Mouse (Mus musculus) hindbrain, embryonic 16.5 days (tissue): ENCODE measurements around the gene Magohb. TPM values are rescaled to one million over a fixed set of nuclear protein-coding genes. Genes with fewer than 3 reads are reported as not detected.

ENCODE experiments used
- ATAC-seq: fragments of 200-750 bp; cut with Nextera tagmentation; 2 replicates; pipeline ENCODE4 v1.8.0; 2017; ENCODE audit warnings: moderate TSS enrichment, moderate library complexity
- H3K27ac ChIP-seq: fragments of 300-500 bp; sonication (generic); 2 replicates; pipeline ENCODE4 v1.5.1; 2014; ENCODE audit warnings: low read depth, mild to moderate bottlenecking, control low read depth, low read length, moderate library complexity
- H3K27me3 ChIP-seq: fragments of 300-500 bp; sonication (generic); replicated peaks from 2 replicates; pipeline ENCODE4 v1.6.1; 2014; ENCODE audit warnings: low read length; ENCODE audit not compliant: control insufficient read depth, insufficient read depth
- H3K36me3 ChIP-seq: fragments of 300-500 bp; sonication (generic); 2 replicates; pipeline ENCODE4 v1.6.1; 2014; ENCODE audit warnings: mild to moderate bottlenecking, low read length, moderate library complexity, mixed read lengths; ENCODE audit not compliant: control insufficient read depth, insufficient read depth
- H3K4me1 ChIP-seq: fragments of 300-500 bp; sonication (generic); 2 replicates; pipeline ENCODE4 v1.6.1; 2014; ENCODE audit warnings: low read depth, low read length; ENCODE audit not compliant: control insufficient read depth, insufficient read depth
- H3K4me2 ChIP-seq: fragments of 300-500 bp; sonication (generic); 2 replicates; pipeline ENCODE4 v1.6.1; 2014; ENCODE audit warnings: mild to moderate bottlenecking, low read length, control low read depth, moderate library complexity
- H3K4me3 ChIP-seq: fragments of 300-500 bp; sonication (generic); 2 replicates; pipeline ENCODE4 v1.5.1; 2014; ENCODE audit warnings: mild to moderate bottlenecking, low read length, control low read depth, moderate library complexity
- H3K9ac ChIP-seq: fragments of 300-500 bp; sonication (generic); 2 replicates; pipeline ENCODE4 v1.6.1; 2014; ENCODE audit warnings: low read depth, mild to moderate bottlenecking, control low read depth, low read length, moderate library complexity
- H3K9me3 ChIP-seq: fragments of 300-500 bp; sonication (generic); 2 replicates; pipeline ENCODE4 v1.6.1; 2014; ENCODE audit warnings: mild to moderate bottlenecking, low read length, moderate library complexity; ENCODE audit not compliant: control insufficient read depth
- WGBS: fragments of 180-500 bp; shearing (Covaris S2); extraction: QIAGEN DNeasy Blood & Tissue Kit; methylation state at CpG from one replicate; pipeline ENCODE4 v1.1.7; 2014; 5-methylcytosine and 5-hydroxymethylcytosine counted together
- polyA plus RNA-seq: library from polyadenylated mRNA; unstranded; fragments of >200 nt; fragmentation: Nextera tagmentation; extraction: Ambion mirVana; gene quantifications from 2 replicates; pipeline ENCODE4 v1.2.1, GENCODE M21; 2015

Gene Magohb
- polyA plus RNA-seq, 1 experiment from 2014 or later, result 30.1 TPM

GRCm38 (mm10) chr6:131270312-131270711, 22.7 kb downstream of the Magohb start:
- H3K4me2 ChIP-seq, result no peak overlapping the region
- no peak overlapping the region for H3K27ac ChIP-seq
- no peaks in the 10 kb centered on the region for H3K36me3 ChIP-seq
- H3K9ac ChIP-seq, result no peak overlapping the region
- H3K4me1 ChIP-seq, result no peaks in the 10 kb centered on the region
- no peaks in the 10 kb centered on the region for H3K27me3 ChIP-seq
- no peak for ATAC-seq
- no peaks in the 10 kb centered on the region for H3K9me3 ChIP-seq
- no peak overlapping the region for H3K4me3 ChIP-seq
- 63% methylated on average over 1 of the region's 1 CpGs for WGBS

DNA sequence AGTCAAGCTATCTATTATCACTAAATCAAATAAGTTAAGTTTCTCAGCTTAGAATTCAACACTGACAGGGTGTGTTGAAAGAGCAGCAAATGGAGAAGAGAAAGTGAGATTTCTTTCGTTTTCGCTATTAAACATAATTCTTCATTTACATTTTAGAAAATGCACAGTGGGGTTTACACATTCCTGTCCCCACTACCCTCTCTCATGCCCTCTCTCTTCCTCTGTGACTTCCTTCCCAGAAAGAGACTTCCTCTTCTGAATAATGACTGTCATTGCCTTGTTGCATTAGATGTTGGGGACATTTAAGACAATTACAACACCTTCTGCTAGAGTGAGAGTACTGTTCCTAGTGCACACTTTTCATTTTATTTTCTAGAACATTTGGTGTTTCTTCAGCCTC, 23.4 kb downstream of the Magohb start:
- no peak for ATAC-seq
- no peaks in the 10 kb centered on the region for H3K27me3 ChIP-seq
- 89% methylated on average over 2 of the region's 2 CpGs for WGBS

DNA sequence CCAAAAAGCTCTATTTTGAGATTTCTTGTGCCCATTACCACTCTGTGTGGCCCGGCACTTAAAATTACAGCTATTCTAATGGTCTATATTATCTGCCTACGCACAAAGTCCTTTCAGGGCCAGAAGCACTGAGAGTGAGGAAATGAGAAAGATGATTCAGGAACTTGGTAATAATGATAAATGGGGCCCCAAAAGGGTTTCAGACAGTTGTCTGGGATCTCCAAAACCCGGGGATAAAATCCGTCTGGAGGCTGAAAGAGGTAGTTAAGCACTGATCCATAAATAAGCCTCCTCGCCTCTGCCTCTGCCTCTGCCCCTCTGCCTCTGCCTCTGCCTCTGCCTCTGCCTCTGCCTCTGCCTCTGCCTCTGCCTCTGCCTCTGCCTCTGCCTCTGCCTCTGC, 28.9 kb downstream of the Magohb start:
- no peaks in the 10 kb centered on the region for H3K36me3 ChIP-seq
- no peaks in the 10 kb centered on the region for H3K9me3 ChIP-seq
- H3K9ac ChIP-seq, result no peak overlapping the region
- H3K4me3 ChIP-seq, result no peak overlapping the region
- H3K4me2 ChIP-seq, result no peak overlapping the region
- H3K4me1 ChIP-seq, result no peaks in the 10 kb centered on the region
- WGBS, result 91% methylated on average over 5 of the region's 5 CpGs
- ATAC-seq, result no peak
- no peak overlapping the region for H3K27ac ChIP-seq
- no peaks in the 10 kb centered on the region for H3K27me3 ChIP-seq

More for the DNA sequence above, 23.4 kb downstream of the Magohb start:
- Histone ChIP-seq H3K36me3 (no peaks in the 10 kb centered on the region), H3K9me3 (no peaks in the 10 kb centered on the region), H3K27ac (no peak overlapping the region), H3K4me3 (no peak overlapping the region), H3K4me2 (no peak overlapping the region), H3K9ac (no peak overlapping the region), H3K4me1 (no peaks in the 10 kb centered on the region)

GRCm38 (mm10) chr6:131262778-131263177, 30.3 kb downstream of the Magohb start:
- no peaks in the 10 kb centered on the region for H3K9me3 ChIP-seq
- no peak overlapping the region for H3K4me3 ChIP-seq
- no peaks in the 10 kb centered on the region for H3K36me3 ChIP-seq
- no peak overlapping the region for H3K27ac ChIP-seq
- H3K27me3 ChIP-seq, result no peaks in the 10 kb centered on the region
- ATAC-seq, result no peak
- WGBS, result 76% methylated on average over 3 of the region's 3 CpGs
- H3K4me2 ChIP-seq, result no peak overlapping the region
- no peaks in the 10 kb centered on the region for H3K4me1 ChIP-seq
- no peak overlapping the region for H3K9ac ChIP-seq

- no peak overlapping the region for H3K4me2 ChIP-seq
- no peaks in the 10 kb centered on the region for H3K36me3 ChIP-seq
- H3K9me3 ChIP-seq, result no peaks in the 10 kb centered on the region
- H3K9ac ChIP-seq, result no peak overlapping the region
- no peak overlapping the region for H3K4me3 ChIP-seq
- no peak overlapping the region for H3K27ac ChIP-seq
- ATAC-seq, result no peak
- H3K27me3 ChIP-seq, result no peaks in the 10 kb centered on the region
- no peaks in the 10 kb centered on the region for H3K4me1 ChIP-seq
- 83% methylated on average over 3 of the region's 3 CpGs for WGBS
Measured at GRCm38 (mm10) chr6:131262009-131262408, 31.0 kb downstream of the Magohb start.

DNA sequence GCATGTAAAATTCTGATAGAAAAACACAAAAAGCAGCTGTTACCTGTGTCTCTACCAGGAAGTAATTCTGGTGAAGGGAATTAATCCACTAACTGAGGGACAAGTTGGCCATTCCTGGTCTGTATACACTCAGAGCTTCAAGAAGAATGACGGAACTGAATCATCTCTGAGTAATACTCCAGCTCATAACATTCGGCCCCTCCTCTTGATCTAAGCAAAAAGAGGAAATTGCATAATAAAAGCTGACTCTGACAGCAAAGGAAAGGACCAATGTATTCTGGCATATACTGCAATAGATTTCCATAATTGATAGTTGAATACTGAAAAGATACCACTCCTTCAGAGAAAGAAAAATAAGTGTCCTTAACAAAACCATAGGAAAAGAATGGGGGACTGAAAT, 45.8 kb downstream of the Magohb start, which contains the start of gene Klra2:
TSS of gene Klra2 (minus strand) at position 157 of the 400 bp plus-strand sequence.
- H3K9me3 ChIP-seq, result 0 out of 2 replicates have a peak, but pooled peaks cover 3% of the 10 kb centered on the region
- H3K4me1 ChIP-seq, result no peaks in the 10 kb centered on the region
- no peak for ATAC-seq
- no peak within 1 kb of the TSS for H3K27ac ChIP-seq
- H3K4me2 ChIP-seq, result no peak within 1 kb of the TSS
- no peak within 1 kb of the TSS for H3K4me3 ChIP-seq
- no peaks in the 10 kb centered on the region for H3K36me3 ChIP-seq
- 88% methylated on average over 2 of the region's 2 CpGs for WGBS
- H3K9ac ChIP-seq, result no peak within 1 kb of the TSS
- no peaks in the 10 kb centered on the region for H3K27me3 ChIP-seq

- Histone ChIP-seq H3K27ac (no peak overlapping the region), H3K9me3 (0 out of 2 replicates have a peak, but pooled peaks cover 3% of the 10 kb centered on the region), H3K9ac (no peak overlapping the region), H3K4me3 (no peak overlapping the region), H3K27me3 (no peaks in the 10 kb centered on the region), H3K36me3 (no peaks in the 10 kb centered on the region), H3K4me1 (no peaks in the 10 kb centered on the region), H3K4me2 (no peak overlapping the region)
- ATAC-seq, result no peak
- WGBS, result 89% methylated on average over 2 of the region's 2 CpGs
Measured at GRCm38 (mm10) chr6:131245081-131245480, 48.0 kb downstream of the Magohb start.

Other genes starting within 250 kb of the Magohb start
- gene Klra2, start 45.9 kb downstream of the Magohb start, polyA plus RNA-seq, result 0.09 TPM in 1 of 2 replicates, not detected in the other
- 5.6 and 7.4 TPM in 2 replicates for gene Styk1, start 60.4 kb upstream of the Magohb start, polyA plus RNA-seq
- gene Ybx3, start 95.2 kb upstream of the Magohb start, polyA plus RNA-seq, result 19.8 and 23.5 TPM in 2 replicates
- gene 5430401F13Rik, start 193.2 kb upstream of the Magohb start, polyA plus RNA-seq, result not detected in 2 replicates
- not detected in 2 replicates for gene Gm6619, start 193.2 kb upstream of the Magohb start, polyA plus RNA-seq